Mouse (Mus musculus) cortical plate, adult 2 months (tissue): ENCODE data around the gene Grb2. TPM values are rescaled to one million over a fixed set of nuclear protein-coding genes. Genes with fewer than 3 reads are reported as not detected.

ENCODE experiments used
- H3K27ac ChIP-seq: fragments of 200-500 bp; 2 replicates; pipeline ENCODE4 v1.5.1; 2012; ENCODE audit warnings: low read length, control low read depth, inconsistent platforms; ENCODE audit not compliant: insufficient read depth
- H3K4me1 ChIP-seq: fragments of 200-500 bp; 2 replicates; pipeline ENCODE4 v1.6.1; 2011; ENCODE audit warnings: low read length; ENCODE audit not compliant: control insufficient read depth, insufficient read depth
- H3K4me3 ChIP-seq: fragments of 200-500 bp; 2 replicates; pipeline ENCODE4 v1.5.1; 2011; ENCODE audit warnings: mild to moderate bottlenecking, low read length, control low read depth; ENCODE audit not compliant: insufficient read depth
- CTCF ChIP-seq: fragments of 200-500 bp; IDR thresholded peaks from 2 replicates; pipeline ENCODE4 v1.5.1; 2011; ENCODE audit warnings: mild to moderate bottlenecking, control low read depth, low read length; ENCODE audit not compliant: insufficient read depth; ENCODE audit errors: extremely low read depth
- POLR2A ChIP-seq: fragments of 200-500 bp; IDR thresholded peaks from 2 replicates; pipeline ENCODE4 v1.6.1; 2011; ENCODE audit warnings: mild to moderate bottlenecking, low read length, control low read depth; ENCODE audit not compliant: insufficient read depth; ENCODE audit errors: extremely low read depth
- polyA plus RNA-seq: library from polyadenylated mRNA; depleted of rRNA; stranded (reverse); fragments of >200 nt; gene quantifications from 2 replicates; pipeline ENCODE4 v1.2.3, GENCODE M21; 2012

Grb2 gene
- polyA plus RNA-seq, 1 experiment: 106 TPM

GRCm38 (mm10) chr11:115613138-115613945, 95.1 kb downstream of the Grb2 start:
- TF ChIP-seq POLR2A (no peak), CTCF (no peak)
- no peak overlapping the region for H3K27ac ChIP-seq
- no peaks in the 10 kb centered on the region; the same call in 1 of the 2 replicates for H3K4me1 ChIP-seq
- H3K4me3 ChIP-seq: peak overlapping the region; percentile 65

DNA sequence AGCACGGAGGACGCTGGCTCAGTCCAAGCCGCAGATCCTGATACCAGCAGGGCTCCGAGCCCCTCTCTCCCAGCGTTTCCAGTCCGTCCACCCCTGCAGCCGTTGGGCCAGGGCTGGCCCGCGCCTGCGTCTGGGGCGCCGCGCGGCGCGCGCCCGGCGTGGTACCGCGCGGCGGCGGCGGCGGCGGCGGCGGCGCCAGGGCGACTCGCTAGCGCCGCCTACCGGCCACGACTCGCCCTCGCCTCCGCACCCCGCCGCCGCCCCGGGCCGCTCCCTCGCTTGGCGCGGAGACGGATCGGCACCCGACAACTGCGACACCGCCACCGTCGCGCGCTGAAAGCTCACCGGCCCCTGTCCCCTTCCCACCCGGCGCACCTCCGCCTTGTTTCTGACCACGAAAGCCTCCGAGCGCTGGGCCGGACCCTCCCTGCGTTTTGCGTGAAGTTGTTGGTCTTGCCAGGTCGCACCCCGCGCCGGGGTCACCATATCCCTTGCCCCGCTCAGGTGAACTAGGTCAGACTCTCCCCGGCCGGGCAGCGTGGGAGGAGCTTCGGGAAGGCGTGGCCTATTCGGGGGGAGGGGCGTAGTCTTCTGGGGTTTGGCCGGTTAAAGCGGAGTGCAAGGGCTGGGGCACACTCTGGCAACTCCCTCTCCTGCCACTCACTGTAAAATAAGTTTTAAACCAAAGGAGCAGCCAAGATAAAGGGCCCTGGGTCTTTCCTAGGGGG, 95.8 kb downstream of the Grb2 start, which contains the start of gene Mif4gd:
TSS of gene Mif4gd (minus strand) at position 560 of the 728 bp plus-strand sequence.
- no peaks in the 10 kb centered on the region; the same call in 1 of the 2 replicates for H3K4me1 ChIP-seq
- H3K27ac ChIP-seq: peak within 1 kb of the TSS; percentile 95
- TF ChIP-seq POLR2A (peak; percentile 57), CTCF (0 out of 2 replicates have a peak, but pooled peaks have one; percentile 23)
- H3K4me3 ChIP-seq: peak within 1 kb of the TSS; percentile 65

- no peaks in the 10 kb centered on the region; the same call in 1 of the 2 replicates for H3K4me1 ChIP-seq
- TF ChIP-seq CTCF: no peak
- TF ChIP-seq POLR2A: no peak
- peak overlapping the region; percentile 53 for H3K27ac ChIP-seq
- peak overlapping the region; percentile 65 for H3K4me3 ChIP-seq
These were observed 96.4 kb downstream of the Grb2 start for GRCm38 (mm10) chr11:115612059-115612409.

- H3K4me1 ChIP-seq: no peaks in the 10 kb centered on the region; the same call in 1 of the 2 replicates
- no peak for TF ChIP-seq CTCF
- no peak for TF ChIP-seq POLR2A
- no peak overlapping the region for H3K27ac ChIP-seq
- no peak overlapping the region for H3K4me3 ChIP-seq
These were observed 97.2 kb downstream of the Grb2 start for GRCm38 (mm10) chr11:115611173-115611572.

- TF ChIP-seq POLR2A: no peak
- TF ChIP-seq CTCF: no peak
- no peaks in the 10 kb centered on the region; the same call in 1 of the 2 replicates for H3K4me1 ChIP-seq
- no peak overlapping the region for H3K27ac ChIP-seq
- H3K4me3 ChIP-seq: no peak overlapping the region
These were observed 98.8 kb downstream of the Grb2 start for GRCm38 (mm10) chr11:115609576-115609975.

GRCm38 (mm10) chr11:115608421-115609399, 99.7 kb downstream of the Grb2 start:
- Histone ChIP-seq H3K4me3 (no peak overlapping the region), H3K27ac (0 out of 2 replicates have a peak overlapping the region, but pooled peaks have one; percentile 17), H3K4me1 (no peaks in the 10 kb centered on the region; the same call in 1 of the 2 replicates)
- TF ChIP-seq POLR2A (peak; percentile 30; the same call in 1 of the 2 replicates), CTCF (no peak)

GRCm38 (mm10) chr11:115606733-115607132, 101.7 kb downstream of the Grb2 start:
- Histone ChIP-seq H3K4me3 (no peak overlapping the region), H3K4me1 (peaks cover 11% of the 10 kb centered on the region), H3K27ac (no peak overlapping the region)
- TF ChIP-seq POLR2A (no peak), CTCF (no peak)

- TF ChIP-seq CTCF (no peak), POLR2A (no peak)
- Histone ChIP-seq H3K27ac (peak overlapping the region; percentile 100), H3K4me1 (peaks cover 11% of the 10 kb centered on the region), H3K4me3 (peak overlapping the region; percentile 83)
These were observed 104.1 kb downstream of the Grb2 start for GRCm38 (mm10) chr11:115604304-115604696.
